Mouse (Mus musculus): ENCODE data around the gene Sh3bp4. TPM values are rescaled to one million over a fixed set of nuclear protein-coding genes. Genes with fewer than 3 reads are reported as not detected.
A peak's percentile ranks its signal among the peaks of the same experiment; 100 is the strongest.

Sh3bp4 gene
- polyA plus RNA-seq, 1 experiment from 2014 or later = 13.3 TPM

GRCm38 (mm10) chr1:89093696-89094095 is 23.5 kb downstream of the Sh3bp4 start:
- H3K27me3 ChIP-seq (ENCODE audit: control insufficient read depth, insufficient read depth, low read depth, low read length) = no peaks in the 10 kb centered on the region
- H3K4me2 ChIP-seq (ENCODE audit: low read length) = no peak overlapping the region
- 72% methylated on average over 5 of the region's 5 CpGs for WGBS
- H3K9me3 ChIP-seq (replicated peaks; ENCODE audit: control insufficient read depth, low read length, poor library complexity, severe bottlenecking) = no peaks in the 10 kb centered on the region
- ATAC-seq = no peak
- no peaks in the 10 kb centered on the region for H3K36me3 ChIP-seq (ENCODE audit: control insufficient read depth, insufficient read depth, low read length)
- no peak overlapping the region for H3K4me3 ChIP-seq (ENCODE audit: low read depth, low read length)
- H3K27ac ChIP-seq (ENCODE audit: low read length) = no peak overlapping the region
- H3K9ac ChIP-seq (ENCODE audit: low read depth, low read length) = no peak overlapping the region
- H3K4me1 ChIP-seq (ENCODE audit: control insufficient read depth, insufficient read depth, low read length) = peaks cover 22% of the 10 kb centered on the region

- no peaks in the 10 kb centered on the region for H3K9me3 ChIP-seq (replicated peaks; ENCODE audit: control insufficient read depth, low read length, poor library complexity, severe bottlenecking)
- WGBS = 64% methylated on average over 4 of the region's 4 CpGs
- no peak overlapping the region for H3K4me2 ChIP-seq (ENCODE audit: low read length)
- H3K36me3 ChIP-seq (ENCODE audit: control insufficient read depth, insufficient read depth, low read length) = no peaks in the 10 kb centered on the region
- no peak for ATAC-seq
- H3K4me3 ChIP-seq (ENCODE audit: low read depth, low read length) = no peak overlapping the region
- no peaks in the 10 kb centered on the region for H3K27me3 ChIP-seq (ENCODE audit: control insufficient read depth, insufficient read depth, low read depth, low read length)
- no peak overlapping the region for H3K9ac ChIP-seq (ENCODE audit: low read depth, low read length)
- peaks cover 22% of the 10 kb centered on the region for H3K4me1 ChIP-seq (ENCODE audit: control insufficient read depth, insufficient read depth, low read length)
- H3K27ac ChIP-seq (ENCODE audit: low read length) = no peak overlapping the region
These were observed 24.2 kb downstream of the Sh3bp4 start for GRCm38 (mm10) chr1:89094416-89094815.

- 21% methylated on average over 14 of the region's 14 CpGs for WGBS
- Histone ChIP-seq H3K4me1 (ENCODE audit: control insufficient read depth, insufficient read depth, low read length) (peaks cover 22% of the 10 kb centered on the region), H3K4me2 (ENCODE audit: low read length) (no peak overlapping the region), H3K36me3 (ENCODE audit: control insufficient read depth, insufficient read depth, low read length) (no peaks in the 10 kb centered on the region), H3K27ac (ENCODE audit: low read length) (no peak overlapping the region), H3K9ac (ENCODE audit: low read depth, low read length) (no peak overlapping the region), H3K4me3 (ENCODE audit: low read depth, low read length) (no peak overlapping the region), H3K27me3 (ENCODE audit: control insufficient read depth, insufficient read depth, low read depth, low read length) (no peaks in the 10 kb centered on the region), H3K9me3 (replicated peaks; ENCODE audit: control insufficient read depth, low read length, poor library complexity, severe bottlenecking) (no peaks in the 10 kb centered on the region)
- peak; percentile 19; the same call in 1 of the 2 replicates for ATAC-seq
These were observed 25.6 kb downstream of the Sh3bp4 start for GRCm38 (mm10) chr1:89095642-89096424.

GRCm38 (mm10) chr1:89102231-89103003 is 32.2 kb downstream of the Sh3bp4 start:
- ATAC-seq = no peak

GRCm38 (mm10) chr1:89103004-89103263 is 32.7 kb downstream of the Sh3bp4 start:
- Histone ChIP-seq H3K4me3 (ENCODE audit: low read depth, low read length) (no peak overlapping the region), H3K36me3 (ENCODE audit: control insufficient read depth, insufficient read depth, low read length) (no peaks in the 10 kb centered on the region), H3K27ac (ENCODE audit: low read length) (no peak overlapping the region), H3K27me3 (ENCODE audit: control insufficient read depth, insufficient read depth, low read depth, low read length) (no peaks in the 10 kb centered on the region), H3K4me2 (ENCODE audit: low read length) (no peak overlapping the region), H3K4me1 (ENCODE audit: control insufficient read depth, insufficient read depth, low read length) (no peaks in the 10 kb centered on the region), H3K9ac (ENCODE audit: low read depth, low read length) (no peak overlapping the region), H3K9me3 (replicated peaks; ENCODE audit: control insufficient read depth, low read length, poor library complexity, severe bottlenecking) (no peaks in the 10 kb centered on the region)
- 44% methylated on average over 3 of the region's 3 CpGs for WGBS
- ATAC-seq = no peak

More at GRCm38 (mm10) chr1:89102231-89103003, 32.2 kb downstream of the Sh3bp4 start:
- H3K4me2 ChIP-seq (ENCODE audit: low read length) = no peak overlapping the region
- no peak overlapping the region for H3K9ac ChIP-seq (ENCODE audit: low read depth, low read length)
- no peaks in the 10 kb centered on the region for H3K9me3 ChIP-seq (replicated peaks; ENCODE audit: control insufficient read depth, low read length, poor library complexity, severe bottlenecking)
- no peak overlapping the region for H3K27ac ChIP-seq (ENCODE audit: low read length)
- H3K27me3 ChIP-seq (ENCODE audit: control insufficient read depth, insufficient read depth, low read depth, low read length) = no peaks in the 10 kb centered on the region
- no peaks in the 10 kb centered on the region for H3K36me3 ChIP-seq (ENCODE audit: control insufficient read depth, insufficient read depth, low read length)
- H3K4me3 ChIP-seq (ENCODE audit: low read depth, low read length) = no peak overlapping the region
- no peaks in the 10 kb centered on the region for H3K4me1 ChIP-seq (ENCODE audit: control insufficient read depth, insufficient read depth, low read length)
- WGBS = 32% methylated on average over 14 of the region's 15 CpGs

- peaks cover 1% of the 10 kb centered on the region; the same call in 1 of the 2 replicates for H3K4me1 ChIP-seq (ENCODE audit: control insufficient read depth, insufficient read depth, low read length)
- H3K27me3 ChIP-seq (ENCODE audit: control insufficient read depth, insufficient read depth, low read depth, low read length) = no peaks in the 10 kb centered on the region
- WGBS = 88% methylated on average over 12 of the region's 12 CpGs
- H3K9ac ChIP-seq (ENCODE audit: low read depth, low read length) = no peak overlapping the region
- H3K4me2 ChIP-seq (ENCODE audit: low read length) = no peak overlapping the region
- H3K9me3 ChIP-seq (replicated peaks; ENCODE audit: control insufficient read depth, low read length, poor library complexity, severe bottlenecking) = no peaks in the 10 kb centered on the region
- no peak for ATAC-seq
- H3K36me3 ChIP-seq (ENCODE audit: control insufficient read depth, insufficient read depth, low read length) = no peaks in the 10 kb centered on the region
- H3K27ac ChIP-seq (ENCODE audit: low read length) = no peak overlapping the region
- H3K4me3 ChIP-seq (ENCODE audit: low read depth, low read length) = no peak overlapping the region
These were observed 33.3 kb downstream of the Sh3bp4 start for GRCm38 (mm10) chr1:89103505-89103904.

GRCm38 (mm10) chr1:89104066-89104765 is 34.0 kb downstream of the Sh3bp4 start:
- H3K9me3 ChIP-seq (replicated peaks; ENCODE audit: control insufficient read depth, low read length, poor library complexity, severe bottlenecking) = no peaks in the 10 kb centered on the region
- no peak for ATAC-seq
- 78% methylated on average over 13 of the region's 13 CpGs for WGBS

GRCm38 (mm10) chr1:89105891-89106830 is 35.9 kb downstream of the Sh3bp4 start:
- H3K36me3 ChIP-seq (ENCODE audit: control insufficient read depth, insufficient read depth, low read length) = no peaks in the 10 kb centered on the region
- ATAC-seq = no peak
- H3K27me3 ChIP-seq (ENCODE audit: control insufficient read depth, insufficient read depth, low read depth, low read length) = no peaks in the 10 kb centered on the region
- H3K9ac ChIP-seq (ENCODE audit: low read depth, low read length) = no peak overlapping the region
- 92% methylated on average over 18 of the region's 18 CpGs for WGBS
- H3K4me1 ChIP-seq (ENCODE audit: control insufficient read depth, insufficient read depth, low read length) = peaks cover 5% of the 10 kb centered on the region; the same call in 1 of the 2 replicates
- H3K9me3 ChIP-seq (replicated peaks; ENCODE audit: control insufficient read depth, low read length, poor library complexity, severe bottlenecking) = no peaks in the 10 kb centered on the region
- H3K4me3 ChIP-seq (ENCODE audit: low read depth, low read length) = no peak overlapping the region
- H3K27ac ChIP-seq (ENCODE audit: low read length) = no peak overlapping the region
- no peak overlapping the region for H3K4me2 ChIP-seq (ENCODE audit: low read length)

More at GRCm38 (mm10) chr1:89104066-89104765, 34.0 kb downstream of the Sh3bp4 start:
- no peak overlapping the region for H3K4me3 ChIP-seq (ENCODE audit: low read depth, low read length)
- H3K36me3 ChIP-seq (ENCODE audit: control insufficient read depth, insufficient read depth, low read length) = no peaks in the 10 kb centered on the region
- no peak overlapping the region for H3K27ac ChIP-seq (ENCODE audit: low read length)
- H3K27me3 ChIP-seq (ENCODE audit: control insufficient read depth, insufficient read depth, low read depth, low read length) = no peaks in the 10 kb centered on the region
- H3K9ac ChIP-seq (ENCODE audit: low read depth, low read length) = no peak overlapping the region
- no peak overlapping the region for H3K4me2 ChIP-seq (ENCODE audit: low read length)
- peaks cover 5% of the 10 kb centered on the region; the same call in 1 of the 2 replicates for H3K4me1 ChIP-seq (ENCODE audit: control insufficient read depth, insufficient read depth, low read length)
